Mouse (Mus musculus) cortical plate, adult 2 months (tissue): ENCODE data around the gene Samd4b.
"Not testable (repeated sequence)": the region's sequence is repeated elsewhere in the genome, so short reads cannot be mapped to it uniquely, and the experiment has no call there.

Source experiments
- CTCF ChIP-seq: fragments of 200-500 bp; IDR thresholded peaks from 2 replicates; pipeline ENCODE4 v1.5.1; 2011; ENCODE audit warnings: mild to moderate bottlenecking, control low read depth, low read length; ENCODE audit not compliant: insufficient read depth; ENCODE audit errors: extremely low read depth
- POLR2A ChIP-seq: fragments of 200-500 bp; IDR thresholded peaks from 2 replicates; pipeline ENCODE4 v1.6.1; 2011; ENCODE audit warnings: mild to moderate bottlenecking, low read length, control low read depth; ENCODE audit not compliant: insufficient read depth; ENCODE audit errors: extremely low read depth

- TF ChIP-seq CTCF, POLR2A: not testable (repeated sequence)
Measured at GRCm38 (mm10) chr7:28386877-28387276, 211.1 kb downstream of the Samd4b start.
